Mouse (Mus musculus): ENCODE measurements at regions not wholly inside any gene's neighbourhood (a gene's known extent, or its start where the extent isn't known, plus 50 kb on each side); places are given as distances from the start of the nearest gene placed in this dataset.

- no peak for TF ChIP-seq CTCF (IDR thresholded peaks at IDR 0.05; ENCODE audit: low read depth, low read length)
- TF ChIP-seq TAL1 (conservative IDR thresholded peaks at IDR 0.05; ENCODE audit: low read depth, low read length) = no peak
- no peak for TF ChIP-seq GATA1 (IDR thresholded peaks at IDR 0.05; ENCODE audit: borderline replicate concordance, low read length)
These were observed 623.1 kb downstream of the Stpg2 start for GRCm38 (mm10) chr3:139828581-139828980.

Data from G1E (cell line).